Comparison of ENCODE assay signal across 8 mouse cellular contexts in the genomic region with DNA sequence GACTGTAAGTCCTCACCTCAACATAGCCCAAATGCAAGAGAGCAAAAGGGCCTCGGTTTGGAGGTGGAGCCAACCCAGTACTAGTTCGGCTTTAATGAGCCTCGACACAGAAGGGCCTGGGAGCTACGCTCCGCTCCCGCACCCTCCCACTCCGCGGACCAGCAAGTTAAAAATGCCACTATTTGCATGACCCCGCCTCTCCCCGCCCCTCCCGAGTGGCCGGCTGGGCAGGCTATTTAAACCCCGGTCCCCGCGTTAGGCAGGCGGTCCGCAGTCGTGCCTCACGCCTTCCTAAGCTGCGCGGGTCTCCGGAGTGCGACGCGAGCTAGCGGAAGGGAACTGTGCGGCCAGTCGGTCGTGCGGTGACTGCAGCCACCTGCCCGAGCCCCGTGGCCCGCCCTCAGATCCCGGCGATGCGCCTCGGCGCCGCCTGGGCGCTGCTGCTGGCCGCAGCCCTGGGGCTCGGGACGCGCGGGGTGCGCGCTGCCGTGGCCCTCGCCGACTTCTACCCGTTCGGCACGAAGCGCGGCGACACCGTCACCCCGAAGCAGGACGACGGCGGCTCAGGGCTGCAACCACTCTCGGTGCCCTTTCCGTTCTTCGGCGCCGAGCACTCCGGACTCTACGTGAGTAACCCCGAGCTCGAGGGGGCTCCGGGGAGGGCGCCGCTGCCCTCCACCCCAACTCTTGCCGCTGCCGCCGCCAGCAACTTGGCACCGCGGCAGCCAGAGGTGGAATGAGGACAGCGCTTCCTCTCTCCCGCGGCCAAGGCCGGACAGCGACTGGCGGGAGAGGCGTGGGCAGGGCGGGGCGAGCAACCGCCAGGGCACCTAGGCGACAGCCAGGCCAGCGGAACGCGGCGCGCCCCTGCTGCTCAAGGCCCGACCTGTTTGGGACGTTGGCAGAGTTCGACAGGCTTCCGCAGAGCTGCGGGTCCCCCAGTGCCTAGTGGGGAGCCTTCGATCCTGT. TPM values are rescaled to one million over a fixed set of nuclear protein-coding genes. Genes with fewer than 3 reads are reported as not detected.
DNase-seq lines count a peak whose midpoint lies in the region; ATAC-seq and TF ChIP-seq lines count a peak whose summit lies in the region.

A gene (plus strand): TSS at position 266 of the 969 bp plus-strand sequence.

- no peak within 1 kb of the TSS; the same call in 1 of the 2 replicates for H3K27ac ChIP-seq in heart, embryonic 11.5 days (ENCODE audit: low read depth, low read length)
- peak within 1 kb of the TSS; percentile 41 for H3K27ac ChIP-seq in kidney, embryonic 15.5 days
- peak within 1 kb of the TSS; percentile 59 for H3K27ac ChIP-seq in limb, embryonic 14.5 days (replicated peaks; ENCODE audit: low read depth, low read length)
- no peak within 1 kb of the TSS for H3K27ac ChIP-seq in midbrain, embryonic 16.5 days (ENCODE audit: low read length)
- peak within 1 kb of the TSS; percentile 39 for H3K27ac ChIP-seq in spleen, adult 2 months (ENCODE audit: insufficient read depth, low read length)

- WGBS in heart, embryonic 11.5 days (ENCODE audit: insufficient replicate concordance): under 1% methylated on average over 90 of the region's 100 CpGs
- WGBS in kidney, embryonic 15.5 days: under 1% methylated on average over 99 of the region's 100 CpGs
- WGBS in limb, embryonic 14.5 days: 2% methylated on average over 86 of the region's 100 CpGs
- under 1% methylated on average over 90 of the region's 100 CpGs for WGBS in midbrain, embryonic 16.5 days
- 2% methylated on average over 100 of the region's 100 CpGs for WGBS in spleen, adult 2 months

- H3K4me1 ChIP-seq in heart, embryonic 11.5 days (ENCODE audit: control insufficient read depth, insufficient read depth, low read length): peaks cover 14% of the 10 kb centered on the region; the same call in 1 of the 2 replicates
- peaks cover 50% of the 10 kb centered on the region for H3K4me1 ChIP-seq in kidney, embryonic 15.5 days
- peaks cover 51% of the 10 kb centered on the region for H3K4me1 ChIP-seq in limb, embryonic 14.5 days (ENCODE audit: control insufficient read depth, insufficient read depth, low read length)
- H3K4me1 ChIP-seq in midbrain, embryonic 16.5 days (ENCODE audit: control insufficient read depth, insufficient read depth, low read length): peaks cover 9% of the 10 kb centered on the region; the same call in 1 of the 2 replicates
- H3K4me1 ChIP-seq in spleen, adult 2 months (ENCODE audit: control insufficient read depth, insufficient read depth, insufficient read length): no peaks in the 10 kb centered on the region; the same call in 1 of the 2 replicates

- peaks cover 42% of the 10 kb centered on the region for H3K27me3 ChIP-seq in heart, embryonic 11.5 days (ENCODE audit: control insufficient read depth, insufficient read depth, low read length)
- H3K27me3 ChIP-seq in kidney, embryonic 15.5 days: peaks cover 15% of the 10 kb centered on the region; the same call in 1 of the 2 replicates
- 0 out of 2 replicates have a peak, but pooled peaks cover 3% of the 10 kb centered on the region for H3K27me3 ChIP-seq in limb, embryonic 14.5 days (ENCODE audit: control insufficient read depth, insufficient read depth, low read length)
- H3K27me3 ChIP-seq in midbrain, embryonic 16.5 days (ENCODE audit: control insufficient read depth, insufficient read depth, low read depth, low read length): peaks cover 17% of the 10 kb centered on the region
- H3K27me3 ChIP-seq in spleen, adult 2 months (ENCODE audit: control insufficient read depth, insufficient read depth, low read length): 0 out of 2 replicates have a peak, but pooled peaks cover 2% of the 10 kb centered on the region

- DNase-seq in thymus, postnatal 4 days: peak; percentile 23
- no peak for DNase-seq in thymus, postnatal 10 days (ENCODE audit: low spot score in 2 of 2)
- peak; percentile 23 for DNase-seq in fat pad, adult 2 months (ENCODE audit: extremely low read depth, low read depth, low spot score)
- DNase-seq in limb, embryonic 14.5 days (ENCODE audit: low spot score): peak; percentile 84
- peak in 1 of 2 experiments; percentile 52 for DNase-seq in spleen, adult 2 months (ENCODE audit: low read depth in 1 of 2, low spot score in 2 of 2)

- TF ChIP-seq POLR2A in limb, embryonic 14.5 days (IDR thresholded peaks at IDR 0.05; ENCODE audit: borderline replicate concordance, extremely low read depth, insufficient read depth, insufficient read length): peak; percentile 97
- TF ChIP-seq POLR2A in spleen, adult 2 months (IDR thresholded peaks at IDR 0.05; ENCODE audit: low read depth, low read length): peak; percentile 56

- peak; percentile 82 for ATAC-seq in heart, embryonic 11.5 days (replicated peaks; ENCODE audit: insufficient number of reproducible peaks, low FRiP score, low TSS enrichment)
- peak; percentile 92 for ATAC-seq in kidney, embryonic 15.5 days (replicated peaks; ENCODE audit: low FRiP score)
- ATAC-seq in limb, embryonic 14.5 days (ENCODE audit: low FRiP score, low read depth): peak; percentile 92
- ATAC-seq in midbrain, embryonic 16.5 days: peak; percentile 90

- H3K4me2 ChIP-seq in heart, embryonic 11.5 days: peak within 1 kb of the TSS; percentile 96
- peak within 1 kb of the TSS; percentile 99 for H3K4me2 ChIP-seq in kidney, embryonic 15.5 days
- H3K4me2 ChIP-seq in limb, embryonic 14.5 days (replicated peaks; ENCODE audit: low read depth, low read length, severe bottlenecking): peak within 1 kb of the TSS; percentile 97
- peak within 1 kb of the TSS; percentile 79 for H3K4me2 ChIP-seq in midbrain, embryonic 16.5 days (ENCODE audit: low read length)

- no peak for TF ChIP-seq CTCF in spleen, adult 2 months (IDR thresholded peaks at IDR 0.05; ENCODE audit: extremely low read depth, insufficient read depth, insufficient read length, insufficient replicate concordance)

- H3K4me3 ChIP-seq in heart, embryonic 11.5 days (ENCODE audit: low read depth, low read length): peak within 1 kb of the TSS; percentile 59
- H3K4me3 ChIP-seq in kidney, embryonic 15.5 days (replicated peaks): peak within 1 kb of the TSS; percentile 62
- H3K4me3 ChIP-seq in limb, embryonic 14.5 days (replicated peaks; ENCODE audit: low read length): peak within 1 kb of the TSS; percentile 68
- peak within 1 kb of the TSS; percentile 54 for H3K4me3 ChIP-seq in midbrain, embryonic 16.5 days (ENCODE audit: low read depth, low read length)
- peak within 1 kb of the TSS; percentile 44 for H3K4me3 ChIP-seq in spleen, adult 2 months (ENCODE audit: extremely low read depth, insufficient read depth, insufficient read length)

- H3K9me3 ChIP-seq in heart, embryonic 11.5 days (replicated peaks; ENCODE audit: control insufficient read depth, low read length): no peaks in the 10 kb centered on the region
- H3K9me3 ChIP-seq in kidney, embryonic 15.5 days (replicated peaks): no peaks in the 10 kb centered on the region
- H3K9me3 ChIP-seq in limb, embryonic 14.5 days (ENCODE audit: control insufficient read depth, low read length): no peaks in the 10 kb centered on the region
- H3K9me3 ChIP-seq in midbrain, embryonic 16.5 days (replicated peaks; ENCODE audit: control insufficient read depth, low read length, poor library complexity, severe bottlenecking): no peaks in the 10 kb centered on the region

- peak within 1 kb of the TSS; percentile 67; the same call in 1 of the 2 replicates for H3K9ac ChIP-seq in heart, embryonic 11.5 days (ENCODE audit: low read depth, low read length)
- H3K9ac ChIP-seq in kidney, embryonic 15.5 days: peak within 1 kb of the TSS; percentile 56
- peak within 1 kb of the TSS; percentile 73 for H3K9ac ChIP-seq in limb, embryonic 14.5 days (ENCODE audit: low read depth, low read length, severe bottlenecking)
- H3K9ac ChIP-seq in midbrain, embryonic 16.5 days (ENCODE audit: low read depth, low read length): peak within 1 kb of the TSS; percentile 54

- no peaks in the 10 kb centered on the region for H3K36me3 ChIP-seq in heart, embryonic 11.5 days (ENCODE audit: control insufficient read depth, insufficient read depth, low read length)
- 0 out of 2 replicates have a peak, but pooled peaks cover 4% of the 10 kb centered on the region for H3K36me3 ChIP-seq in kidney, embryonic 15.5 days
- H3K36me3 ChIP-seq in limb, embryonic 14.5 days (ENCODE audit: control insufficient read depth, insufficient read depth, low read length): no peaks in the 10 kb centered on the region; the same call in 1 of the 2 replicates
- H3K36me3 ChIP-seq in midbrain, embryonic 16.5 days (ENCODE audit: control insufficient read depth, insufficient read depth, low read length): no peaks in the 10 kb centered on the region
- H3K36me3 ChIP-seq in spleen, adult 2 months (ENCODE audit: control insufficient read depth, insufficient read depth, low read length): no peaks in the 10 kb centered on the region

RNA-seq across cellular contexts. Expression of the gene that starts here (rescaled TPM):
- 3.0 and 3.4 TPM in 2 replicates for polyA plus RNA-seq in heart, embryonic 11.5 days (2014; fragmentation: Nextera tagmentation; extraction: Ambion mirVana)
- polyA plus RNA-seq in kidney, embryonic 15.5 days (2015; fragmentation: Nextera tagmentation; extraction: Ambion mirVana): 11.1 and 14.7 TPM in 2 replicates
- polyA plus RNA-seq in limb, embryonic 14.5 days (2012; rRNA removed): 52.0 and 65.8 TPM in 2 replicates
- polyA plus RNA-seq in limb, embryonic 14.5 days (2014; fragmentation: Nextera tagmentation; extraction: Ambion mirVana): 20.6 and 21.8 TPM in 2 replicates
- polyA plus RNA-seq in midbrain, embryonic 16.5 days (2015; fragmentation: Nextera tagmentation; extraction: Ambion mirVana): 5.5 and 6.2 TPM in 2 replicates
- polyA plus RNA-seq in spleen, adult 2 months (2012; rRNA removed): 12.5 and 12.8 TPM in 2 replicates

Comparison
In these comparisons a context has a peak if more than half of its experiments do, and no peak if none do; other contexts are left out.
1. DNase-seq: peak in thymus, postnatal 4 days (single experiment), fat pad, adult 2 months (single experiment) and limb, embryonic 14.5 days (single experiment); none in thymus, postnatal 10 days (0 of 2).
2. H3K27ac ChIP-seq: peak in kidney, embryonic 15.5 days (single experiment), limb, embryonic 14.5 days (single experiment) and spleen, adult 2 months (single experiment); none in heart, embryonic 11.5 days (single experiment) and midbrain, embryonic 16.5 days (single experiment).
3. Peak in every context shown above with its lines, with median percentiles within 50 percentile points of each other: ATAC-seq, H3K4me2 ChIP-seq, H3K4me3 ChIP-seq and H3K9ac ChIP-seq.